Mouse (Mus musculus) gastrocnemius, postnatal 10 days (tissue): ENCODE results near the gene St7. TPM values are rescaled to one million over a fixed set of nuclear protein-coding genes. Genes with fewer than 3 reads are reported as not detected.

Source experiments
- DNase-seq: peaks from one replicate; pipeline ENCODE4 v3.0.0; 2021; ENCODE audit warnings: mixed read lengths
- total RNA-seq, 2 experiments: library from RNA; stranded (reverse); gene quantifications; 2 replicates each; pipeline ENCODE4 v1.2.3; 2021

The St7 gene
- total RNA-seq, 2 experiments from 2014 or later, result 15.2 to 15.4 TPM

GRCm38 (mm10) chr6:17816865-17817435, 124.2 kb downstream of the St7 start:
- peak; percentile 50 for DNase-seq

- DNase-seq, result no peak
Observed at GRCm38 (mm10) chr6:17823614-17824013, 130.9 kb downstream of the St7 start.

GRCm38 (mm10) chr6:17824735-17825134, 132.0 kb downstream of the St7 start:
- DNase-seq, result no peak

- no peak for DNase-seq
Observed at GRCm38 (mm10) chr6:17828382-17828781, 135.6 kb downstream of the St7 start.

GRCm38 (mm10) chr6:17829981-17830380, 137.2 kb downstream of the St7 start:
- no peak for DNase-seq

GRCm38 (mm10) chr6:17834493-17834892, 141.8 kb downstream of the St7 start:
- DNase-seq, result peak; percentile 80

- no peak for DNase-seq
Observed at GRCm38 (mm10) chr6:17835693-17836092, 143.0 kb downstream of the St7 start.

- DNase-seq, result no peak
Observed at GRCm38 (mm10) chr6:17837676-17838075, 144.9 kb downstream of the St7 start.

GRCm38 (mm10) chr6:17840431-17840830, 147.7 kb downstream of the St7 start:
- DNase-seq, result no peak

- peak; percentile 22 for DNase-seq
Observed at GRCm38 (mm10) chr6:17842759-17843158, 150.0 kb downstream of the St7 start.

- no peak for DNase-seq
Observed at GRCm38 (mm10) chr6:17851316-17851715, 158.6 kb downstream of the St7 start.

- no peak for DNase-seq
Observed at GRCm38 (mm10) chr6:17853587-17854274, 161.0 kb downstream of the St7 start.

GRCm38 (mm10) chr6:17855616-17856015, 162.9 kb downstream of the St7 start:
- DNase-seq, result no peak

GRCm38 (mm10) chr6:17859564-17859963, 166.8 kb downstream of the St7 start:
- DNase-seq, result no peak

GRCm38 (mm10) chr6:17860463-17860862, 167.7 kb downstream of the St7 start:
- DNase-seq, result no peak

GRCm38 (mm10) chr6:17867796-17868195, 175.1 kb downstream of the St7 start:
- DNase-seq, result no peak

- DNase-seq, result no peak
Observed at GRCm38 (mm10) chr6:17871831-17872372, 179.2 kb downstream of the St7 start.

GRCm38 (mm10) chr6:17875606-17876005, 182.9 kb downstream of the St7 start:
- DNase-seq, result no peak

- no peak for DNase-seq
Observed at GRCm38 (mm10) chr6:17876023-17876613, 183.4 kb downstream of the St7 start.

GRCm38 (mm10) chr6:17876670-17877179, 184.0 kb downstream of the St7 start:
- no peak for DNase-seq

GRCm38 (mm10) chr6:17882943-17883342, 190.2 kb downstream of the St7 start:
- no peak for DNase-seq

GRCm38 (mm10) chr6:17887765-17888164, 195.0 kb downstream of the St7 start:
- no peak for DNase-seq

GRCm38 (mm10) chr6:17895562-17895961, 202.8 kb downstream of the St7 start:
- no peak for DNase-seq
